Mouse (Mus musculus) CH12.LX (cell line): ENCODE data around the gene Capn3. TPM values are rescaled to one million over a fixed set of nuclear protein-coding genes. Genes with fewer than 3 reads are reported as not detected.

ENCODE experiments used
- DNase-seq: peaks from one replicate; pipeline ENCODE4 v3.0.0-alpha.2; 2013; ENCODE audit errors: extremely low read depth
- H3K27ac ChIP-seq: 2 replicates; pipeline ENCODE4 v1.5.1; 2012; ENCODE audit warnings: low read depth, mild to moderate bottlenecking, control low read depth, moderate library complexity; ENCODE audit not compliant: insufficient read depth
- H3K27me3 ChIP-seq: replicated peaks from 2 replicates; pipeline ENCODE3; 2012; ENCODE audit warnings: inconsistent platforms
- H3K36me3 ChIP-seq, 2 experiments: replicated peaks in 1 of 2; 2 replicates each; pipeline versions ENCODE3 to v1.6.1; 2012; ENCODE audit warnings: inconsistent platforms in 1 of 2, low read length in 1 of 2, mild to moderate bottlenecking in 1 of 2, mixed read lengths in 1 of 2, moderate library complexity in 1 of 2; ENCODE audit not compliant: control insufficient read depth in 1 of 2, insufficient read depth in 1 of 2
- H3K4me1 ChIP-seq, 2 experiments: 2 replicates each; pipeline ENCODE4 v1.6.1; 2012; ENCODE audit warnings: inconsistent platforms in 1 of 2, moderate library complexity in 1 of 2; ENCODE audit not compliant: insufficient read depth in 2 of 2, control insufficient read depth in 1 of 2
- H3K4me2 ChIP-seq: 2 replicates; pipeline ENCODE4 v1.6.1; 2012; ENCODE audit warnings: low read depth, mild to moderate bottlenecking, control low read depth; ENCODE audit not compliant: poor library complexity, insufficient read depth, severe bottlenecking
- H3K4me3 ChIP-seq, 3 experiments: fragments of 150-350 bp in 1 of 3; sonication (generic) in 1 of 3; replicated peaks in 1 of 3; 2 replicates each; pipeline versions ENCODE3 to v1.5.1; 2011 to 2012; ENCODE audit warnings: low read depth in 2 of 3, low read length in 2 of 3, mild to moderate bottlenecking in 2 of 3, moderate library complexity in 2 of 3, control low read depth in 1 of 3, improper control_type of control experiment in 1 of 3, inconsistent platforms in 1 of 3, mixed read lengths in 1 of 3; ENCODE audit not compliant: poor library complexity in 1 of 3
- H3K79me2 ChIP-seq: replicated peaks from 2 replicates; pipeline ENCODE4 v1.6.1; 2012; ENCODE audit warnings: mild to moderate bottlenecking, moderate library complexity; ENCODE audit not compliant: control insufficient read depth, poor library complexity, insufficient read depth, severe bottlenecking; ENCODE audit errors: extremely low read depth
- H3K9ac ChIP-seq: 2 replicates; pipeline ENCODE4 v1.6.1; 2012; ENCODE audit warnings: low read depth, mild to moderate bottlenecking, control low read depth, moderate library complexity; ENCODE audit not compliant: insufficient read depth
- H3K9me3 ChIP-seq: replicated peaks from 2 replicates; pipeline ENCODE3; 2012; ENCODE audit warnings: low read length, inconsistent platforms, mixed read lengths
- BHLHE40 ChIP-seq: IDR thresholded peaks from 2 replicates; pipeline ENCODE4 v1.6.1; 2011; ENCODE audit warnings: mild to moderate bottlenecking, low read depth, low read length, improper control_type of control experiment
- CHD1 ChIP-seq: IDR thresholded peaks from 2 replicates; pipeline ENCODE4 v1.6.1; 2012; ENCODE audit warnings: low read depth, low read length, improper control_type of control experiment, inconsistent platforms
- CHD2 ChIP-seq: IDR thresholded peaks from 2 replicates; pipeline ENCODE4 v1.6.1; 2011; ENCODE audit warnings: low read length, improper control_type of control experiment
- E2F4 ChIP-seq: IDR thresholded peaks from 2 replicates; pipeline ENCODE4 v1.6.1; 2011; ENCODE audit warnings: low read depth, low read length, improper control_type of control experiment; ENCODE audit not compliant: insufficient replicate concordance
- ELF1 ChIP-seq: IDR thresholded peaks from 2 replicates; pipeline ENCODE4 v1.6.1; 2014; ENCODE audit warnings: low read depth, mild to moderate bottlenecking, inconsistent platforms, low read length, improper control_type of control experiment
- EP300 ChIP-seq: IDR thresholded peaks from 2 replicates; pipeline ENCODE4 v1.6.1; 2011; ENCODE audit warnings: low read length, improper control_type of control experiment
- ETS1 ChIP-seq: conservative IDR thresholded peaks from 2 replicates; pipeline ENCODE4 v1.6.1; 2012; ENCODE audit warnings: low read depth, mild to moderate bottlenecking, inconsistent platforms, low read length, improper control_type of control experiment, moderate library complexity
- GABPA ChIP-seq: IDR thresholded peaks from 2 replicates; pipeline ENCODE4 v1.6.1; 2012; ENCODE audit warnings: low read depth, low read length, improper control_type of control experiment, inconsistent platforms; ENCODE audit not compliant: insufficient replicate concordance
- IRF4 ChIP-seq: IDR thresholded peaks from 2 replicates; pipeline ENCODE4 v1.6.1; 2014; ENCODE audit warnings: low read depth, mild to moderate bottlenecking, inconsistent platforms, low read length, improper control_type of control experiment
- JUN ChIP-seq: IDR thresholded peaks from 2 replicates; pipeline ENCODE4 v1.6.1; 2011; ENCODE audit warnings: low read depth, mild to moderate bottlenecking, low read length, improper control_type of control experiment, moderate library complexity; ENCODE audit not compliant: insufficient read depth
- JUND ChIP-seq: conservative IDR thresholded peaks from 2 replicates; pipeline ENCODE4 v1.6.1; 2011; ENCODE audit warnings: low read depth, low read length, improper control_type of control experiment
- MAFK ChIP-seq: IDR thresholded peaks from 2 replicates; pipeline ENCODE4 v1.6.1; 2011; ENCODE audit warnings: low read length, improper control_type of control experiment; ENCODE audit not compliant: insufficient replicate concordance
- MAX ChIP-seq: IDR thresholded peaks from 2 replicates; pipeline ENCODE4 v1.6.1; 2011; ENCODE audit warnings: low read length, improper control_type of control experiment
- MAZ ChIP-seq: IDR thresholded peaks from 2 replicates; pipeline ENCODE4 v1.6.1; 2012; ENCODE audit warnings: low read depth, mild to moderate bottlenecking, inconsistent platforms, low read length, improper control_type of control experiment, moderate library complexity
- MEF2A ChIP-seq: IDR thresholded peaks from 2 replicates; pipeline ENCODE4 v1.6.1; 2014; ENCODE audit warnings: low read depth, mild to moderate bottlenecking, inconsistent platforms, low read length, improper control_type of control experiment, borderline replicate concordance
- MXI1 ChIP-seq: IDR thresholded peaks from 2 replicates; pipeline ENCODE4 v1.6.1; 2011; ENCODE audit warnings: mild to moderate bottlenecking, low read depth, low read length, improper control_type of control experiment
- MYC ChIP-seq: IDR thresholded peaks from 2 replicates; pipeline ENCODE4 v1.6.1; 2011; ENCODE audit warnings: low read depth, mild to moderate bottlenecking, improper control_type of control experiment, low read length
- PAX5 ChIP-seq: IDR thresholded peaks from 2 replicates; pipeline ENCODE4 v1.6.1; 2012; ENCODE audit warnings: low read length, inconsistent platforms, mixed read lengths
- POLR2A ChIP-seq: IDR thresholded peaks from 2 replicates; pipeline ENCODE4 v1.6.1; 2011; ENCODE audit warnings: low read depth, mild to moderate bottlenecking, improper control_type of control experiment, low read length
- RCOR1 ChIP-seq: conservative IDR thresholded peaks from 2 replicates; pipeline ENCODE4 v1.6.1; 2012; ENCODE audit warnings: low read depth, mild to moderate bottlenecking, inconsistent platforms, low read length, improper control_type of control experiment
- SIN3A ChIP-seq: IDR thresholded peaks from 2 replicates; pipeline ENCODE4 v1.6.1; 2012; ENCODE audit warnings: low read length, improper control_type of control experiment, inconsistent platforms
- TBP ChIP-seq: conservative IDR thresholded peaks from 2 replicates; pipeline ENCODE4 v1.6.1; 2011; ENCODE audit warnings: low read depth, low read length, improper control_type of control experiment
- TCF12 ChIP-seq: IDR thresholded peaks from 2 replicates; pipeline ENCODE4 v1.6.1; 2014; ENCODE audit warnings: low read depth, mild to moderate bottlenecking, inconsistent platforms, low read length, improper control_type of control experiment
- UBTF ChIP-seq: IDR thresholded peaks from 2 replicates; pipeline ENCODE4 v1.6.1; 2012; ENCODE audit warnings: low read depth, mild to moderate bottlenecking, inconsistent platforms, low read length, improper control_type of control experiment, moderate library complexity
- ZKSCAN1 ChIP-seq: IDR thresholded peaks from 2 replicates; pipeline ENCODE4 v1.6.1; 2012; ENCODE audit warnings: low read depth, inconsistent platforms, low read length, improper control_type of control experiment, borderline replicate concordance
- ZNF384 ChIP-seq: IDR thresholded peaks from 2 replicates; pipeline ENCODE4 v1.6.1; 2012; ENCODE audit warnings: low read depth, low read length, improper control_type of control experiment, inconsistent platforms
- dilution Hi-C: fragments of 300-500 bp; cut with MboI; formaldehyde crosslinking; loops from 2 replicates; pipeline ENCODE4 v1.14.3; 2020; ENCODE audit warnings: low sequenced_read_pairs; ENCODE audit not compliant: extremely low pct_unique_long_range_greater_than_20kb, extremely low pct_ligation_motif_present
- in situ Hi-C: fragments of 300-500 bp; cut with MboI; formaldehyde crosslinking; loops from 3 replicates; pipeline ENCODE4 v1.14.3; 2019; ENCODE audit warnings: low sequenced_read_pairs, low pct_ligation_motif_present, low pct_unique_long_range_greater_than_20kb, mixed read lengths
- polyA plus RNA-seq: library from polyadenylated mRNA; unstranded; fragments of >175 nt; gene quantifications from 2 replicates; pipeline ENCODE4 v1.2.1, GENCODE M21; 2012; ENCODE audit warnings: low read depth; ENCODE audit not compliant: insufficient read length
- total RNA-seq, 2 experiments: library from RNA; depleted of rRNA; stranded (reverse); fragments of 300-350 nt in 1 of 2; fragments of >200 nt in 1 of 2; gene quantifications; 2 replicates each; pipeline ENCODE4 v1.2.3; 2012 to 2014

Gene Capn3
- total and polyA plus RNA-seq, 3 experiments: 3.2 to 7.4 (median 7.2) TPM

DNA sequence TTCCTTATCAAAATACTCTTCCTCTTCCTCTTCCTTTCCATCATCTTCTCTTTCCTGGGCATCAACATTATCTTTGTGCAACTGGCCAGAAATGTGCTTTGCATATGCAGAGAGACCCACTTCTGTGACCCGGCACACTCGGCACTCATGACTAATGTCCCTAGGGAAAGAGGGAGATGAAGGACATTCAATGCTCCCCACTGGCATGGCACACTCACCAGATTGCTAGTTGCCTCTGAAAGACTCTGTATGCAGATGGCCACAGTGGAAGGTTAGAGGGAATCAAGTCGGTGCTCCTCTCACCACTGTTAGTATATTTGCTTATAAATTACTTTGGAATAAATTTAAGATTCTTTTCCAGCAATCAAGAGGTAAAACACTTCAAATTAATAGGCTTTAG is 83.5 kb downstream of the Capn3 start:
- Histone ChIP-seq H3K27ac (peak overlapping the region; percentile 91), H3K9ac (peak overlapping the region; percentile 53), H3K36me3 (peaks cover 24 to 56% of the 10 kb centered on the region in 2 experiments), H3K79me2 (peaks cover 14% of the 10 kb centered on the region), H3K4me2 (peak overlapping the region; percentile 68), H3K27me3 (no peaks in the 10 kb centered on the region), H3K4me1 (peaks cover 0 to 37% of the 10 kb centered on the region in 2 experiments; a peak in 2 of 4 replicates), H3K4me3 (peak overlapping the region; percentile 1 to 21 (median 13)), H3K9me3 (no peaks in the 10 kb centered on the region)
- TF ChIP-seq EP300: peak; percentile 33
- peak; percentile 68 for TF ChIP-seq ETS1
- no peak for TF ChIP-seq ELF1
- TF ChIP-seq BHLHE40: peak; percentile 90
- dilution Hi-C loops: no loop called here
- in situ Hi-C loops: no loop called here
- peak; percentile 60 for DNase-seq

DNA sequence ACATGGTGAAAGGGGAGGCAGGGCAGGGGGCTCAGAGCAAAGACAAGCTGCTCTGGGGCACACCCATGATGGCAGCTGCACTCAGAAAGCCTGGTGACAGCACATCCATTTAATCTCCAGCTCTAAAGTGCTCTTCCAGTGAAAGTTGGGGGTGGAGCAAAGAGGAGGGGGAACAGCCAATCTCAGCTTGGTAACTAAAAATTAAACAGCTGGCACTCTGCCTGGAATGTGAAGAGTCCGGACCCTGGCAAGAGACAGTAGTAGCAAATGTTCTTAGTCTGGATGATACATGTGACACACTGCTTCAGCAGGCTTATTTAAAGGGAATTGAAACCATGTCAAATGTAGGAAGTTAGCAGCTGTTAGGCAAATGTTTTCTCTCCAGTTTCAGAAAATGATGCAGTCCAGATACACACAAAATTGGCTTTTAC is 84.0 kb downstream of the Capn3 start:
- peak overlapping the region; percentile 68 for H3K4me2 ChIP-seq
- in situ Hi-C loops: no loop called here
- H3K4me1 ChIP-seq: peaks cover 0 to 37% of the 10 kb centered on the region in 2 experiments; a peak in 2 of 4 replicates
- DNase-seq: peak; percentile 75
- H3K9ac ChIP-seq: peak overlapping the region; percentile 47; the same call in 1 of the 2 replicates
- H3K4me3 ChIP-seq: peak overlapping the region in 1 of 3 experiments; percentile 21
- H3K27me3 ChIP-seq: no peaks in the 10 kb centered on the region
- TF ChIP-seq CHD2 (peak; percentile 54; the same call in 1 of the 2 replicates), EP300 (peak; percentile 97), E2F4 (no peak), BHLHE40 (peak; percentile 90), ZKSCAN1 (no peak), CHD1 (no peak), IRF4 (peak; percentile 95), MYC (peak; percentile 95), MAFK (peak; percentile 57; the same call in 1 of the 2 replicates), MAZ (0 out of 2 replicates have a peak, but pooled peaks have one; percentile 43), MAX (peak; percentile 89), GABPA (no peak), PAX5 (no peak), TCF12 (peak; percentile 63; the same call in 1 of the 2 replicates), MXI1 (peak; percentile 88), MEF2A (peak; percentile 73), ETS1 (peak; percentile 95), POLR2A (no peak), JUND (peak; percentile 54; the same call in 1 of the 2 replicates), RCOR1 (peak; percentile 89; the same call in 1 of the 2 replicates), TBP (0 out of 2 replicates have a peak, but pooled peaks have one; percentile 29), UBTF (no peak), JUN (peak; percentile 55), ELF1 (0 out of 2 replicates have a peak, but pooled peaks have one; percentile 30), ZNF384 (peak; percentile 10; the same call in 1 of the 2 replicates), SIN3A (peak; percentile 97)
- H3K27ac ChIP-seq: peak overlapping the region; percentile 91
- H3K36me3 ChIP-seq: peaks cover 19 to 56% of the 10 kb centered on the region in 2 experiments
- no peaks in the 10 kb centered on the region for H3K9me3 ChIP-seq
- dilution Hi-C loops: no loop called here
- peaks cover 12% of the 10 kb centered on the region for H3K79me2 ChIP-seq
